Mouse (Mus musculus) hematopoietic stem cell, adult 5-6 weeks (primary cell): Measurements from ENCODE around the gene Itgb7. TPM values are rescaled to one million over a fixed set of nuclear protein-coding genes. Genes with fewer than 3 reads are reported as not detected.
"Not testable (repeated sequence)": the region's sequence is repeated elsewhere in the genome, so short reads cannot be mapped to it uniquely, and the experiment has no call there.

Source experiments
- ATAC-seq, 2 experiments: fragments of 125-278 bp in 1 of 2; replicated peaks in 1 of 2; 2 replicates each; pipeline ENCODE4 v1.8.0; 2016 to 2017; ENCODE audit warnings: inconsistent platforms in 2 of 2, mild to moderate bottlenecking in 2 of 2, moderate number of reproducible peaks in 2 of 2, low read depth in 1 of 2, moderate TSS enrichment in 1 of 2; ENCODE audit not compliant: low FRiP score in 2 of 2, poor library complexity in 2 of 2, severe bottlenecking in 2 of 2, insufficient read depth in 1 of 2, low TSS enrichment in 1 of 2
- total RNA-seq: library from RNA; stranded (forward); fragments of 172-1452, 232-1000 nt; gene quantifications from 2 replicates; pipeline ENCODE4 v1.2.3, GENCODE M21; 2017

Gene Itgb7
- total RNA-seq, 1 experiment from 2014 or later = 83.0 TPM

GRCm38 (mm10) chr15:102239851-102240250 lies 8.1 kb upstream of the Itgb7 start:
- ATAC-seq = no peak

- peak in 1 of 2 experiments; percentile 49; a peak in 1 of 4 replicates for ATAC-seq
Measured at GRCm38 (mm10) chr15:102239260-102239590, 7.5 kb upstream of the Itgb7 start.

GRCm38 (mm10) chr15:102238543-102239259 lies 7.0 kb upstream of the Itgb7 start:
- ATAC-seq = no peak

GRCm38 (mm10) chr15:102235371-102236027 lies 3.8 kb upstream of the Itgb7 start:
- no peak for ATAC-seq

GRCm38 (mm10) chr15:102233896-102234295 lies 2.2 kb upstream of the Itgb7 start:
- ATAC-seq = peak; percentile 52 to 62; a peak in 2 of 4 replicates

GRCm38 (mm10) chr15:102232764-102233163 lies 1.0 kb upstream of the Itgb7 start:
- ATAC-seq = no peak

- peak in 1 of 2 experiments; percentile 26; a peak in 1 of 4 replicates for ATAC-seq
Measured at GRCm38 (mm10) chr15:102230408-102231321, 1.1 kb downstream of the Itgb7 start.

- ATAC-seq = not testable (repeated sequence)
Measured at GRCm38 (mm10) chr15:102225619-102226018, 6.1 kb downstream of the Itgb7 start.

GRCm38 (mm10) chr15:102224992-102225617 lies 6.6 kb downstream of the Itgb7 start:
- ATAC-seq = peak; percentile 79 to 86

- ATAC-seq = peak; percentile 67 to 75
Measured at GRCm38 (mm10) chr15:102224186-102224991, 7.4 kb downstream of the Itgb7 start.

- ATAC-seq = no peak
Measured at GRCm38 (mm10) chr15:102222386-102222785, 9.4 kb downstream of the Itgb7 start.

GRCm38 (mm10) chr15:102217325-102217724 lies 14.4 kb downstream of the Itgb7 start:
- ATAC-seq = no peak

- no peak for ATAC-seq
Measured at GRCm38 (mm10) chr15:102216459-102217228, 15.1 kb downstream of the Itgb7 start.

- ATAC-seq = no peak
Measured at GRCm38 (mm10) chr15:102215624-102216023, 16.1 kb downstream of the Itgb7 start.

GRCm38 (mm10) chr15:102214132-102214531 lies 17.6 kb downstream of the Itgb7 start:
- ATAC-seq = no peak

GRCm38 (mm10) chr15:102211895-102212294 lies 19.8 kb downstream of the Itgb7 start:
- no peak for ATAC-seq
